ENCODE assay signal across 9 mouse cellular contexts in the genomic region with DNA sequence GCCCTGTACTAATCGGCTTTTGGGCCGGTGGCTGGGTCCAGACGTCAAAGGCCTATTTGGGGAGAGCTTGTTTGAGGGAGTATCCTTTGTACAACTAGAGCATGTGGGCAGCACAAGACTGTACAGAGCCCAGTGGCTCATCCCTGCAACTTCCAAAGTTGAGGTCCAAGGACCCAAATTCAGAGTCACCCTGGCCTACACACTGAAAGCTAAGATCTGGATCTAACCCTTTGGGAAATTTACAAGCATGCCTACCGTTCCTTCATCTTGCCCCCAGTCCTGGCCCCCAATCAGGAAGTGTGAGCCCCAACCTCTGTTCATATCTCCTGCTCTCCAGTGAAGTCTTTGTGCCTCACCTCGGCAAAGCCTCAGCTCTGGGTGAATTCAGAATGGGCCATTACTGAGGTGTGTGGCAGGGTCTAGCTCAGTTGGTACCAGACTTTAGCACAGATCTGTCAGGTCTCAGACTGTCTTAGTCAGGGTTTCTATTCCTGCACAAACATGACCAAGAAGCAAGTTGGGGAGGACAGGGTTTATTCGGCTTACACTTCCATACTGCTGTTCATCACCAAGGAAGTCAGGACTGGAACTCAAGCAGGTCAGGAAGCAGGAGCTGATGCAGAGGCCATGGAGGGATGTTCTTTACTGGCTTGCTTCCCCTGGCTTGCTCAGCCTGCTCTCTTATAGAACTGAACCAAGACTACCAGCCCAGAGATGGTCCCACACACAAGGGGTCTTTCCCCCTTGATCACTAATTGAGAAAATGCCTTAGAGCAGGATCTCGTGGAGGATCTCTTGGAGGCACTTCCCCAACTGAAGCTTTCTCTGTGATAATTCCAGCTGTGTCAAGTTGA. TPM values are rescaled to one million over a fixed set of nuclear protein-coding genes. Genes with fewer than 3 reads are reported as not detected.
DNase-seq lines count a peak whose midpoint lies in the region; ATAC-seq and TF ChIP-seq lines count a peak whose summit lies in the region.
"Not testable (repeated sequence)": the region's sequence is repeated elsewhere in the genome, so short reads cannot be mapped to it uniquely, and the experiment has no call there.
"Had no signal": no experiment of that assay in that cellular context is flagged by ENCODE, and none has a peak within 500 bp of the region (broad histone marks: within the 10 kb centered on the region; RNA-seq: fewer than 3 reads in every experiment).

No protein-coding gene starts in this region.

- not testable (repeated sequence) for H3K9ac ChIP-seq in embryonic facial prominence, embryonic 11.5 days (replicated peaks; ENCODE audit: low read length); lung, embryonic 14.5 days; neural tube, embryonic 12.5 days
- peak overlapping the region; percentile 39; the same call in 1 of the 2 replicates for H3K9ac ChIP-seq in hindbrain, embryonic 16.5 days (ENCODE audit: low read depth, low read length)

- peak; percentile 41 for ATAC-seq in embryonic facial prominence, embryonic 11.5 days (replicated peaks; ENCODE audit: insufficient number of reproducible peaks, low FRiP score, low TSS enrichment, low read depth)
- peak; percentile 55 for ATAC-seq in hindbrain, embryonic 16.5 days
- ATAC-seq in lung, embryonic 14.5 days (ENCODE audit: insufficient read depth) = peak; percentile 55
- peak; percentile 45; the same call in 1 of the 2 replicates for ATAC-seq in neural tube, embryonic 12.5 days (ENCODE audit: low FRiP score, low read depth)

- not testable (repeated sequence) for H3K4me2 ChIP-seq in embryonic facial prominence, embryonic 11.5 days (ENCODE audit: low read depth, low read length); lung, embryonic 14.5 days
- H3K4me2 ChIP-seq in hindbrain, embryonic 16.5 days (ENCODE audit: low read length) = peak overlapping the region; percentile 98
- H3K4me2 ChIP-seq in neural tube, embryonic 12.5 days (replicated peaks) = peak overlapping the region; percentile 97

- H3K9me3 ChIP-seq in embryonic facial prominence, embryonic 11.5 days (replicated peaks; ENCODE audit: control insufficient read depth, low read length); hindbrain, embryonic 16.5 days (ENCODE audit: control insufficient read depth, low read length); lung, embryonic 14.5 days (ENCODE audit: low read depth, low read length); neural tube, embryonic 12.5 days: not testable (repeated sequence)

- peaks cover 25% of the 10 kb centered on the region for H3K36me3 ChIP-seq in embryonic facial prominence, embryonic 11.5 days (replicated peaks; ENCODE audit: control insufficient read depth, insufficient read depth, low read depth, low read length)
- peaks cover 22% of the 10 kb centered on the region for H3K36me3 ChIP-seq in hindbrain, embryonic 16.5 days (ENCODE audit: control insufficient read depth, insufficient read depth, low read length)
- peaks cover 44% of the 10 kb centered on the region for H3K36me3 ChIP-seq in lung, embryonic 14.5 days (ENCODE audit: insufficient read depth)
- peaks cover 41% of the 10 kb centered on the region for H3K36me3 ChIP-seq in neural tube, embryonic 12.5 days

- DNase-seq in adipocyte (ENCODE audit: low spot score) = peak; percentile 69
- not testable (repeated sequence) for DNase-seq in embryonic facial prominence, embryonic 11.5 days (ENCODE audit: low spot score)
- peak; percentile 94 for DNase-seq in heart, adult 11 months
- DNase-seq in layer of hippocampus, adult 2 months (ENCODE audit: low spot score in 2 of 2) = peak in 1 of 2 experiments; percentile 23
- peak; percentile 57 for DNase-seq in lung, embryonic 14.5 days
- DNase-seq in yolk sac, embryonic 10.5 days (ENCODE audit: low spot score) = peak; percentile 60

- WGBS in embryonic facial prominence, embryonic 11.5 days = 44% methylated on average over 7 of the region's 7 CpGs
- 35% methylated on average over 7 of the region's 7 CpGs for WGBS in hindbrain, embryonic 16.5 days
- WGBS in lung, embryonic 14.5 days = 20% methylated on average over 7 of the region's 7 CpGs
- 41% methylated on average over 7 of the region's 7 CpGs for WGBS in neural tube, embryonic 12.5 days

- not testable (repeated sequence) for TF ChIP-seq CTCF in layer of hippocampus, adult 2 months (conservative IDR thresholded peaks at IDR 0.05); lung, embryonic 14.5 days (IDR thresholded peaks at IDR 0.05; ENCODE audit: low read depth)

- H3K27ac ChIP-seq in embryonic facial prominence, embryonic 11.5 days (replicated peaks; ENCODE audit: low read depth, low read length) = not testable (repeated sequence)
- peak overlapping the region; percentile 68 for H3K27ac ChIP-seq in hindbrain, embryonic 16.5 days (ENCODE audit: low read depth, low read length)
- H3K27ac ChIP-seq in layer of hippocampus, adult 2 months = peak overlapping the region; percentile 100
- H3K27ac ChIP-seq in lung, embryonic 14.5 days (ENCODE audit: low read depth) = peak overlapping the region; percentile 58; the same call in 1 of the 2 replicates
- H3K27ac ChIP-seq in neural tube, embryonic 12.5 days = peak overlapping the region; percentile 38; the same call in 1 of the 2 replicates

- not testable (repeated sequence) for H3K27me3 ChIP-seq in embryonic facial prominence, embryonic 11.5 days (ENCODE audit: control insufficient read depth, insufficient read depth, low read length); hindbrain, embryonic 16.5 days (replicated peaks; ENCODE audit: control insufficient read depth, insufficient read depth, low read length); lung, embryonic 14.5 days (ENCODE audit: insufficient read depth, low read length); neural tube, embryonic 12.5 days (replicated peaks)

- not testable (repeated sequence) for H3K4me1 ChIP-seq in embryonic facial prominence, embryonic 11.5 days (ENCODE audit: control insufficient read depth, insufficient read depth, low read length)
- peaks cover 36% of the 10 kb centered on the region for H3K4me1 ChIP-seq in hindbrain, embryonic 16.5 days (ENCODE audit: control insufficient read depth, insufficient read depth, low read depth, low read length)
- H3K4me1 ChIP-seq in lung, embryonic 14.5 days (ENCODE audit: insufficient read depth) = peaks cover 10% of the 10 kb centered on the region; the same call in 1 of the 2 replicates
- peaks cover 29% of the 10 kb centered on the region for H3K4me1 ChIP-seq in neural tube, embryonic 12.5 days

- H3K4me3 ChIP-seq in embryonic facial prominence, embryonic 11.5 days (ENCODE audit: low read depth, low read length); hindbrain, embryonic 16.5 days (ENCODE audit: low read length); lung, embryonic 14.5 days (ENCODE audit: low read depth, low read length); neural tube, embryonic 12.5 days: not testable (repeated sequence)
- H3K4me3 ChIP-seq in layer of hippocampus, adult 2 months = peak overlapping the region; percentile 97; the same call in 1 of the 2 replicates

RNA-seq across cellular contexts. Expression of a gene that starts 22.9 kb away (rescaled TPM):
- polyA plus RNA-seq in embryonic facial prominence, embryonic 11.5 days (2014; fragmentation: Nextera tagmentation; extraction: Ambion mirVana) = 53.9 and 55.0 TPM in 2 replicates
- polyA plus RNA-seq in hindbrain, embryonic 16.5 days (2015; fragmentation: Nextera tagmentation; extraction: Ambion mirVana) = 83.2 and 93.9 TPM in 2 replicates
- 10 to 100 TPM; 74.1 to 80.9 TPM for total RNA-seq in layer of hippocampus, adult 2 months (2021)
- polyA plus RNA-seq in lung, embryonic 14.5 days (2014; fragmentation: Nextera tagmentation; extraction: Ambion mirVana) = 74.8 and 84.5 TPM in 2 replicates
- polyA plus RNA-seq in neural tube, embryonic 12.5 days (2016; fragmentation: Nextera tagmentation; extraction: Ambion mirVana) = 66.1 and 70.4 TPM in 2 replicates

RNA-seq across cellular contexts. Expression of a gene that starts 53.4 kb away (rescaled TPM):
- 5.9 and 9.5 TPM in 2 replicates for polyA plus RNA-seq in embryonic facial prominence, embryonic 11.5 days (2014; fragmentation: Nextera tagmentation; extraction: Ambion mirVana)
- 11.6 and 15.4 TPM in 2 replicates for polyA plus RNA-seq in hindbrain, embryonic 16.5 days (2015; fragmentation: Nextera tagmentation; extraction: Ambion mirVana)
- total RNA-seq in layer of hippocampus, adult 2 months (2021) = 10 to 100 TPM; 23.8 to 30.0 TPM
- 51.8 and 55.9 TPM in 2 replicates for polyA plus RNA-seq in lung, embryonic 14.5 days (2014; fragmentation: Nextera tagmentation; extraction: Ambion mirVana)
- 10.6 and 12.6 TPM in 2 replicates for polyA plus RNA-seq in neural tube, embryonic 12.5 days (2016; fragmentation: Nextera tagmentation; extraction: Ambion mirVana)
- polyA plus RNA-seq: activated CD4-positive, CD25-positive, alpha-beta regulatory T cell, adult 4 months had no signal
